Mouse (Mus musculus): Measurements from ENCODE around the gene Thsd7b. TPM values are rescaled to one million over a fixed set of nuclear protein-coding genes. Genes with fewer than 3 reads are reported as not detected.

Thsd7b gene
- polyA plus RNA-seq, 1 experiment from 2014 or later: 19.6 TPM

GRCm38 (mm10) chr1:129579955-129580354, 306.9 kb downstream of the Thsd7b start:
- H3K4me2 ChIP-seq (ENCODE audit: low read depth): no peak overlapping the region
- 77% methylated on average over 4 of the region's 4 CpGs for WGBS
- H3K4me3 ChIP-seq (ENCODE audit: low read depth, low read length): no peak overlapping the region
- H3K4me1 ChIP-seq (ENCODE audit: control insufficient read depth, insufficient read depth, low read length): no peaks in the 10 kb centered on the region
- no peaks in the 10 kb centered on the region for H3K9me3 ChIP-seq (ENCODE audit: control insufficient read depth, low read length)
- DNase-seq (ENCODE audit: low spot score) (no peak), ATAC-seq (ENCODE audit: insufficient read depth, low FRiP score, low TSS enrichment) (no peak)
- H3K27ac ChIP-seq (ENCODE audit: low read depth, low read length): no peak overlapping the region
- H3K27me3 ChIP-seq (ENCODE audit: control insufficient read depth, insufficient read depth, low read length): no peaks in the 10 kb centered on the region
- no peaks in the 10 kb centered on the region for H3K36me3 ChIP-seq (ENCODE audit: control insufficient read depth, insufficient read depth, low read length)
- H3K9ac ChIP-seq (ENCODE audit: low read length): no peak overlapping the region

DNA sequence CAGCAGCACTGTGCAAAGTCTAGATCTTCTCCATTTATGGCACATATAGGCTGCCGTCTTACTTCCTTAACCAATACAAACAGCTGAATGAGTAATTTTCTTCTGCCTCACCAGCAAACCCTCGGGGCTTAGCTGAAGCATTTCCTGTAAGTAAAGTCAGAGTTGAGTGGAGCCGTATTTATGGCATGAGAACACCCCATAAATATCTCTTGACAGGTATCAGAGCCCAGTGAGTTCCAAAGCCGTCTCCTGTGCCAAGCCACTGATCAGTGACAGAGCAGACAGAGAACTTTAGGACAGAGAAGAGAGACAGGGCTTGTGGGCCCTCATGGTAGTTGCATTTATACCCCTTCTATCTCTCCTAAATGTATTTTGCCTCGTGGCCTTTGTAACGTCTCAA, 313.5 kb downstream of the Thsd7b start:
- H3K27me3 ChIP-seq (ENCODE audit: control insufficient read depth, insufficient read depth, low read length): no peaks in the 10 kb centered on the region
- ATAC-seq (ENCODE audit: insufficient read depth, low FRiP score, low TSS enrichment): no peak
- no peaks in the 10 kb centered on the region for H3K9me3 ChIP-seq (ENCODE audit: control insufficient read depth, low read length)

DNA sequence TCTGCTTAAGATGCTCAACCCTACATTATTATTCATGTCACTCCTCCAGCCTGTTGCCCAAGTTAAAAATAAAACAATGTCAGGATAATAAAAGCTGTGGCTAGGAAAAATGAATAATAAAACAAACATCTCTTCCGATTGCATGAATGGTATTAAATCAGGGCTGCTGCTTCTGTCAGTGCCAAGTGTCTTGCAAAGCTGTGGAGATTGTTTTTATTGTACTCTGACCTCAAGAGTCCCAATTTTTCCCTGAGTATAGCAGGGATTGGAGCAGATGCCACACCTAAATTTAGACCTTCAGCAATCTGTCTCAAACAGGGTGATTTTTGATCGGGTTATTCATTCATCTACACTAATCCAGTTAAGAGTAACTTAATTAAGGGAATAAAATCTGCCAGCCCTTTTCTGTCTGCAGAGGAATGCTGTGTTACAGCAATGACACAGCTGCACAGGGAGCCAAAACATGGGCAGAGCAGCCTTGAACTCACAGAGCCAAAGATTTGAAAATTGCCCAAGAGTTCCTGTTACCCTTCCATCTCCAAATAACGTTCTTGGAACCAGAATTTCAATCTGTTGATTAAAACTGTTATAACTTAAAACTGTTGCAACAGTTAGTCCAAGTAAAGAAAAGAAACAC, 316.4 kb downstream of the Thsd7b start:
- Histone ChIP-seq H3K4me3 (ENCODE audit: low read depth, low read length) (no peak overlapping the region), H3K4me2 (ENCODE audit: low read depth) (no peak overlapping the region), H3K27me3 (ENCODE audit: control insufficient read depth, insufficient read depth, low read length) (no peaks in the 10 kb centered on the region), H3K9me3 (ENCODE audit: control insufficient read depth, low read length) (no peaks in the 10 kb centered on the region), H3K36me3 (ENCODE audit: control insufficient read depth, insufficient read depth, low read length) (no peaks in the 10 kb centered on the region), H3K9ac (ENCODE audit: low read length) (no peak overlapping the region), H3K27ac (ENCODE audit: low read depth, low read length) (no peak overlapping the region), H3K4me1 (ENCODE audit: control insufficient read depth, insufficient read depth, low read length) (no peaks in the 10 kb centered on the region)
- ATAC-seq (ENCODE audit: insufficient read depth, low FRiP score, low TSS enrichment): no peak
- no peak for DNase-seq (ENCODE audit: low spot score)
- WGBS: 81% methylated on average over 3 of the region's 3 CpGs

More for the DNA sequence above, 313.5 kb downstream of the Thsd7b start:
- no peak for DNase-seq (ENCODE audit: low spot score)
- no peaks in the 10 kb centered on the region for H3K36me3 ChIP-seq (ENCODE audit: control insufficient read depth, insufficient read depth, low read length)
- no peaks in the 10 kb centered on the region for H3K4me1 ChIP-seq (ENCODE audit: control insufficient read depth, insufficient read depth, low read length)
- no peak overlapping the region for H3K4me3 ChIP-seq (ENCODE audit: low read depth, low read length)
- H3K9ac ChIP-seq (ENCODE audit: low read length): no peak overlapping the region
- 66% methylated on average over 6 of the region's 6 CpGs for WGBS
- H3K4me2 ChIP-seq (ENCODE audit: low read depth): no peak overlapping the region
- H3K27ac ChIP-seq (ENCODE audit: low read depth, low read length): no peak overlapping the region

DNA sequence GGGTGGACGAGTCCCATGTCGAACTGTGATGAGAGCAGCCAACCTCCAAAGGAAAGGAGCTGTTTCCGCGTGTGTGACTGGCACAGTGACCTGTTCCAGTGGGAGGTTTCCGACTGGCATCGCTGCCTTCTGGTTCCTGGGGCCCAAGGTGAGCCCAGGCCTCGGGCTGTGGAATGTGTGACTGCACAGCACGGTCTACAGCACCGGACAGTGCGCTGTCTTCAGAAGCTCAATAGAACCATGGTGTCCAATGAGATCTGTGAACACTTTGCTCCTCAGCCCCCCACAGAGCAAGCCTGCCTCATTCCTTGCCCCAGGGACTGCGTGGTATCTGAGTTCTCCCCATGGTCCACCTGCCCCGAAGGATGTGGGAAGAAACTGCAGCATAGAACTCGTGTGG, 322.3 kb downstream of the Thsd7b start:
- no peak overlapping the region for H3K27ac ChIP-seq (ENCODE audit: low read depth, low read length)
- no peaks in the 10 kb centered on the region for H3K9me3 ChIP-seq (ENCODE audit: control insufficient read depth, low read length)
- 89% methylated on average over 13 of the region's 13 CpGs for WGBS
- DNase-seq (ENCODE audit: low spot score) (no peak), ATAC-seq (ENCODE audit: insufficient read depth, low FRiP score, low TSS enrichment) (no peak)
- H3K4me1 ChIP-seq (ENCODE audit: control insufficient read depth, insufficient read depth, low read length): no peaks in the 10 kb centered on the region
- no peaks in the 10 kb centered on the region for H3K27me3 ChIP-seq (ENCODE audit: control insufficient read depth, insufficient read depth, low read length)
- H3K36me3 ChIP-seq (ENCODE audit: control insufficient read depth, insufficient read depth, low read length): no peaks in the 10 kb centered on the region
- no peak overlapping the region for H3K9ac ChIP-seq (ENCODE audit: low read length)
- H3K4me3 ChIP-seq (ENCODE audit: low read depth, low read length): no peak overlapping the region
- H3K4me2 ChIP-seq (ENCODE audit: low read depth): no peak overlapping the region

DNA sequence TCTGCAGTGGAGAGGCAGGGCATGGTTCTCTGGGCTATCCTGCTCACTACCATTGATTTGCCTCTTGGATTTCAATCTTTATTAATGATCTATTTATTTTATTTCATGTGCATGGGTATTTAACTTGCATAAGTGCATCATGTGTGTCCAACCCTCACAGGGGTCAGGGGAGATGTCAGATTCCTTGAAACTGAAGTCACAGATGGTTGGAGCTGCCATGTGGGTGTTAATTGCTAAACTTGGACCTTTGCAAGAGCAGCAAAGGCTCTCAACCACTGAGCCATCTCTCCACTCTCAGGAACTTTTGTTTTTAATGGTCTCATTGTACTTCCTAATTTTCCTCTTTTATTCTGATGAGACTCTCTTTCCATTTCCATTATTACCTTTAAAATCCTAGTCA, 327.8 kb downstream of the Thsd7b start:
- H3K27ac ChIP-seq (ENCODE audit: low read depth, low read length): no peak overlapping the region
- no peak for DNase-seq (ENCODE audit: low spot score)

GRCm38 (mm10) chr1:129602284-129602683, 329.2 kb downstream of the Thsd7b start:
- no peak overlapping the region for H3K27ac ChIP-seq (ENCODE audit: low read depth, low read length)
- H3K4me1 ChIP-seq (ENCODE audit: control insufficient read depth, insufficient read depth, low read length): no peaks in the 10 kb centered on the region
- DNase-seq (ENCODE audit: low spot score) (no peak), ATAC-seq (ENCODE audit: insufficient read depth, low FRiP score, low TSS enrichment) (no peak)
- no peaks in the 10 kb centered on the region for H3K9me3 ChIP-seq (ENCODE audit: control insufficient read depth, low read length)
- H3K36me3 ChIP-seq (ENCODE audit: control insufficient read depth, insufficient read depth, low read length): no peaks in the 10 kb centered on the region
- H3K4me3 ChIP-seq (ENCODE audit: low read depth, low read length): no peak overlapping the region
- H3K27me3 ChIP-seq (ENCODE audit: control insufficient read depth, insufficient read depth, low read length): no peaks in the 10 kb centered on the region
- no peak overlapping the region for H3K9ac ChIP-seq (ENCODE audit: low read length)
- H3K4me2 ChIP-seq (ENCODE audit: low read depth): no peak overlapping the region

More for the DNA sequence above, 327.8 kb downstream of the Thsd7b start:
- H3K9me3 ChIP-seq (ENCODE audit: control insufficient read depth, low read length): no peaks in the 10 kb centered on the region
- no peak overlapping the region for H3K4me2 ChIP-seq (ENCODE audit: low read depth)
- no peaks in the 10 kb centered on the region for H3K4me1 ChIP-seq (ENCODE audit: control insufficient read depth, insufficient read depth, low read length)
- ATAC-seq (ENCODE audit: insufficient read depth, low FRiP score, low TSS enrichment): no peak
- H3K4me3 ChIP-seq (ENCODE audit: low read depth, low read length): no peak overlapping the region
- H3K36me3 ChIP-seq (ENCODE audit: control insufficient read depth, insufficient read depth, low read length): no peaks in the 10 kb centered on the region
- H3K9ac ChIP-seq (ENCODE audit: low read length): no peak overlapping the region
- H3K27me3 ChIP-seq (ENCODE audit: control insufficient read depth, insufficient read depth, low read length): no peaks in the 10 kb centered on the region

DNA sequence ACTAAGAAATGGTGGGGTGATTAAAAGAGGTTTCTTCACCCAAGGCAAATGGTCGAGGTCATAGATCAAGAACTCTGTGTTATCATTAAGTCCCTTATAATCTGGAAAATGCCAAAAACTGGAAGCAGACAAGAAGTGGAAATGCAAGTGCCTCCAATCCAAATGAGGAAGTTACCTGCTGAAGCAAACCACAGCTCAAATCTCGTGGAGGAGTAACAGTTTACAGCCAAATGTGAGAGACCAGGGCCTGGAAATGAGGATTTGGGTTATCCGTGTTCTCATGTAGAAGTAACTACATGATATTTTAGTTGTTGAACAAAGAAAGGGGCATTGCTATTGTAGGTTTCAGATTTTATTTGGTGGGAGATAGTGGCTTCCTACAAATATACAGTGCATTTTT, 335.3 kb downstream of the Thsd7b start:
- H3K27ac ChIP-seq (ENCODE audit: low read depth, low read length): no peak overlapping the region
- H3K4me1 ChIP-seq (ENCODE audit: control insufficient read depth, insufficient read depth, low read length): no peaks in the 10 kb centered on the region
- H3K4me3 ChIP-seq (ENCODE audit: low read depth, low read length): no peak overlapping the region
- H3K9ac ChIP-seq (ENCODE audit: low read length): no peak overlapping the region
- no peak for DNase-seq (ENCODE audit: low spot score)
- no peak overlapping the region for H3K4me2 ChIP-seq (ENCODE audit: low read depth)
- no peaks in the 10 kb centered on the region for H3K9me3 ChIP-seq (ENCODE audit: control insufficient read depth, low read length)
- H3K36me3 ChIP-seq (ENCODE audit: control insufficient read depth, insufficient read depth, low read length): no peaks in the 10 kb centered on the region
- no peak for ATAC-seq (ENCODE audit: insufficient read depth, low FRiP score, low TSS enrichment)
- WGBS: 80% methylated on average over 3 of the region's 3 CpGs
- H3K27me3 ChIP-seq (ENCODE audit: control insufficient read depth, insufficient read depth, low read length): no peaks in the 10 kb centered on the region

GRCm38 (mm10) chr1:129616080-129616479, 343.0 kb downstream of the Thsd7b start:
- no peaks in the 10 kb centered on the region for H3K9me3 ChIP-seq (ENCODE audit: control insufficient read depth, low read length)
- H3K9ac ChIP-seq (ENCODE audit: low read length): no peak overlapping the region
- DNase-seq (ENCODE audit: low spot score) (no peak), ATAC-seq (ENCODE audit: insufficient read depth, low FRiP score, low TSS enrichment) (no peak)
- no peak overlapping the region for H3K4me3 ChIP-seq (ENCODE audit: low read depth, low read length)
- H3K4me1 ChIP-seq (ENCODE audit: control insufficient read depth, insufficient read depth, low read length): no peaks in the 10 kb centered on the region
- 71% methylated on average over 1 of the region's 1 CpGs for WGBS
- no peak overlapping the region for H3K4me2 ChIP-seq (ENCODE audit: low read depth)
- no peaks in the 10 kb centered on the region for H3K27me3 ChIP-seq (ENCODE audit: control insufficient read depth, insufficient read depth, low read length)
- H3K27ac ChIP-seq (ENCODE audit: low read depth, low read length): no peak overlapping the region
- no peaks in the 10 kb centered on the region for H3K36me3 ChIP-seq (ENCODE audit: control insufficient read depth, insufficient read depth, low read length)

GRCm38 (mm10) chr1:129619440-129620301, 346.6 kb downstream of the Thsd7b start:
- Histone ChIP-seq H3K4me1 (ENCODE audit: control insufficient read depth, insufficient read depth, low read length) (no peaks in the 10 kb centered on the region), H3K4me2 (ENCODE audit: low read depth) (no peak overlapping the region), H3K36me3 (ENCODE audit: control insufficient read depth, insufficient read depth, low read length) (no peaks in the 10 kb centered on the region), H3K9ac (ENCODE audit: low read length) (no peak overlapping the region), H3K4me3 (ENCODE audit: low read depth, low read length) (no peak overlapping the region), H3K27me3 (ENCODE audit: control insufficient read depth, insufficient read depth, low read length) (no peaks in the 10 kb centered on the region), H3K9me3 (ENCODE audit: control insufficient read depth, low read length) (no peaks in the 10 kb centered on the region), H3K27ac (ENCODE audit: low read depth, low read length) (no peak overlapping the region)
- 63% methylated on average over 7 of the region's 7 CpGs for WGBS
- DNase-seq (ENCODE audit: low spot score) (no peak), ATAC-seq (ENCODE audit: insufficient read depth, low FRiP score, low TSS enrichment) (peak; percentile 48)

Measured in neural tube, embryonic 11.5 days (tissue).